Mouse (Mus musculus) Patski (cell line): Measurements from ENCODE around the gene Stx1a. TPM values are rescaled to one million over a fixed set of nuclear protein-coding genes. Genes with fewer than 3 reads are reported as not detected.
A peak's percentile ranks its signal among the peaks of the same experiment; 100 is the strongest.

Source experiments
- ATAC-seq: fragments of 100-300 bp; one replicate; pipeline ENCODE4 v1.8.0; 2021
- CTCF ChIA-PET: fragments of 350-600 bp; sonication (Branson Sonifier 250); formaldehyde crosslinking; loops from one replicate; lab custom pipeline; 2022; ENCODE audit warnings: inconsistent platforms; lab: Charles Lee
- POLR2A ChIA-PET: fragments of 350-600 bp; sonication (Branson Sonifier 250); formaldehyde crosslinking; loops from one replicate; lab custom pipeline; 2022; ENCODE audit warnings: antibody characterized with exemption, inconsistent platforms; lab: Charles Lee
- DNase-seq: peaks from one replicate; pipeline ENCODE4 v3.0.0-alpha.2; 2011; ENCODE audit warnings: low read depth, low spot score
- H3K27me3 ChIP-seq: fragments of 371-371 bp; one replicate; pipeline ENCODE4 v1.5.1; 2021
- CTCF ChIP-seq: fragments of 100-300 bp; IDR thresholded peaks from one replicate; pipeline ENCODE4 v1.5.1; 2021
- in situ Hi-C: fragments of 300-500 bp; cut with MboI; formaldehyde crosslinking; loops from 3 replicates; pipeline ENCODE4 v1.11.1; 2018; ENCODE audit warnings: low pct_unique_long_range_greater_than_20kb, mixed read lengths
- polyA plus RNA-seq: library from polyadenylated mRNA; unstranded; gene quantifications from one replicate; pipeline ENCODE4 v1.2.3, GENCODE M21; 2021

The Stx1a gene
- polyA plus RNA-seq, 1 experiment from 2014 or later: 12.0 TPM

DNA sequence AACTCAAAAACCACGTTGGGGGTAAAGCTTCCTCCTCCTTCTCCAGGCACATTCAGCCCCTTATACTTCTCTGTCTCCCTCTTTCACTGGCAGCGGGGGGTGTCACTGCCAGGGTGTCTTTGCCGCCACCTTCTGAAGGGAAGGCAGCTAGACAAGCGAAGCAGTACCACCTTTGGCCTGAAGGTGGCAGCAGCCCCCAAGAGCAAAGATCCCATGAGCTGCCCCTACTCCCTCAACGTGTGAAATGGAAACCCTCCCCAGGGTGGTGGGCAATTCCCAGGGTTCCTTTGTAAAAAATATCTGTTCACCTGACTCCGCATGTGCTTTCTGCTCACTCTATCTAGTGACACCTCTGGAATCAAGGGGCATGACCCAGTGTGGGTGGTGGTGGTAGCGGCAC, 7.8 kb upstream of the Stx1a start:
- in situ Hi-C loops: loop anchor here (5.0 to 10.0 kb wide), 2 partner anchors 149 to 272 kb away; partner anchors contain the start of gene Bcl7b
- no peaks in the 10 kb centered on the region for H3K27me3 ChIP-seq
- ChIA-PET POLR2A (interaction anchor here (1.2 to 1.3 kb wide), 2 partner anchors 19 to 48 kb away, joined by 3 to 4 read pairs; partner anchors contain the start of gene Dnajc30), CTCF (interaction anchor here (0.7 to 3.9 kb wide), 28 partner anchors 10 to 324 kb away, joined by 3 to 26 read pairs (median 4); partner anchors contain the start of gene Vps37d)
- DNase-seq (no peak), ATAC-seq (no peak)
- no peak for TF ChIP-seq CTCF

DNA sequence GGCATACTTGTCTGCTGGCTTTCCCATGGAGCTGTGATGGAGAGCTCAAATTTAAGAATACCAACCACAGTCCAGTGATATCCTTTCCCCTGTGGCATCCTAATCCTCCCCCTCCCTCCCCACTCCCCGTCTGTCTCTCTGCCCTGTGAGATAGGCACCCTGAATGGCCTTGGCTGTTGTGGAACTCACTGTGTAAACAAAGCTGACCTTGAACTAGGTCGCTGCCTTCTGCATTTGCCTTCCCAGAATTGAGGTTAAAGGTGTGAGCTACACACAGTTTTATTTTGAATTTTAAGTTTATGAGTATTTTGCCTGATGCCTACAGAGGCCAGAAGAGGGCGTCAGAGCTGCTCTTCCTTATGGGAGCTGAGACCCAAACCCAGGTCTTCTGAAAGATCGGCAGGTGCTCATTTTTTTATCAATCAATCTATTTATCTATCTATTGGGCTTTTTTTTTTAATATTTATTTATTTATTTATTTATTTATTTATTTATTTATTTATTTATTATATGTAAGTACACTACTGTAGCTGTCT, 7.0 kb upstream of the Stx1a start:
- no peaks in the 10 kb centered on the region for H3K27me3 ChIP-seq
- TF ChIP-seq CTCF: no peak
- DNase-seq: no peak
- in situ Hi-C loops: loop anchor here (5.0 to 10.0 kb wide), 2 partner anchors 149 to 271 kb away; partner anchors contain the start of gene Bcl7b
- ATAC-seq: no peak
- CTCF ChIA-PET: interaction anchor here (0.8 to 3.9 kb wide), 20 partner anchors 9 to 269 kb away, joined by 3 to 26 read pairs (median 4); partner anchors contain the start of gene Vps37d
- POLR2A ChIA-PET: interaction anchor here (1.2 to 1.3 kb wide), 2 partner anchors 18 to 48 kb away, joined by 3 to 4 read pairs; partner anchors contain the start of gene Dnajc30

DNA sequence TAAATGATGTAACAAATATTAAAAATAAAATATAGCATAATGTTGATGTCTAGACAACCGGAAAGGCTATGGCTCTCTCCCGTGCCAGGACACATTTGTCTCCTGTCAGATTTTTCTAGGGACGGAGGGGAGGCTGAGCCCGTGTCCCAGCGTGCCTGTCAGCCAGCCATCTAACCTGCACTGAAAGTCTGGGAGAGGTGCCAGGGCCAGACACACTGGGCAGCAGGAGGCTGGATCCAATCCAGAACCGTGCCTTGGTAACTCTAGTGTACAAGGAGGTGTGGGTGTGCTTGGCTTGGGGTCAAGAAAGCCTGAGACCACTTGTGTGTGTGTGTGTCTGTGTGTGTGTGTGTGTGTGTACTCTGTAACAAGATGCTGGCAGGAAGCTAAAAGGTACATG, 1.5 kb upstream of the Stx1a start:
- ChIA-PET CTCF (interaction anchor here (0.9 to 1.9 kb wide), 5 partner anchors 9 to 31 kb away, joined by 3 to 11 read pairs (median 4); no protein-coding TSS in a partner anchor), POLR2A (interaction anchor here (0.6 kb wide), 1 partner anchor 251 kb away, joined by 3 read pairs; no protein-coding TSS in a partner anchor)
- no peak for TF ChIP-seq CTCF
- H3K27me3 ChIP-seq: no peaks in the 10 kb centered on the region
- in situ Hi-C loops: loop anchor here (5.0 kb wide), 1 partner anchor 50 kb away; no protein-coding TSS in a partner anchor
- ATAC-seq (no peak), DNase-seq (no peak)

DNA sequence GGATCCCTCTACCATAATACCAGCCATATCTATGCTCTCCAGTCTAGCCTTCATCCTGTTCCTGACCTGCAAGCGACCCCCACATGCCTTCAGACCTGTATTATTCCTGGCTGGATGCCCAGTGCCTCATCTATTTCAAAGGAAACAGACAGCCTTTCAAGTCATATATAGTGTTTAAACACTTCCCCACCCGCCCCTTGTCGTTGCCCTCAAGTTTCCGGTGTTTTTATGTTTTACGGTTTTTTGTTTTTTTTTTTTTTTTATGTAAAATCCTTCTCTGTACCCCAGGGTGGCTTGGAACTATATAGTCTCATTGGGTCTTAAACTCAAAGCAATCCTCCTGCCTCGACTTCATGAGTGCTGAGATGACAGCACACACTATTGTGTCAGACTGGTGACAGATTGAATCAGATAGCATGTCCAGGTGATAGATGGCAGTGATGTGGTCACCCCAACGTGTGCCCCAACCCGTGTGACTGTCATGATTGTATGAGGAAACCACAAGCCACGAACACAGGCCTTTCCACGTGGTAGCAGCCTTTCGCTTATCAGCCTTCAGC, 1.5 kb downstream of the Stx1a start:
- DNase-seq (no peak), ATAC-seq (no peak)
- POLR2A ChIA-PET: interaction anchor here (1.0 kb wide), 1 partner anchor 11 kb away, joined by 4 read pairs; no protein-coding TSS in a partner anchor
- no peak for TF ChIP-seq CTCF
- no peaks in the 10 kb centered on the region for H3K27me3 ChIP-seq
- in situ Hi-C loops: loop anchor here (5.0 kb wide), 1 partner anchor 48 kb away; no protein-coding TSS in a partner anchor
- CTCF ChIA-PET: interaction anchor here (0.8 to 3.4 kb wide), 2 partner anchors 9 to 53 kb away, joined by 3 to 16 read pairs; partner anchors contain the start of gene Vps37d

DNA sequence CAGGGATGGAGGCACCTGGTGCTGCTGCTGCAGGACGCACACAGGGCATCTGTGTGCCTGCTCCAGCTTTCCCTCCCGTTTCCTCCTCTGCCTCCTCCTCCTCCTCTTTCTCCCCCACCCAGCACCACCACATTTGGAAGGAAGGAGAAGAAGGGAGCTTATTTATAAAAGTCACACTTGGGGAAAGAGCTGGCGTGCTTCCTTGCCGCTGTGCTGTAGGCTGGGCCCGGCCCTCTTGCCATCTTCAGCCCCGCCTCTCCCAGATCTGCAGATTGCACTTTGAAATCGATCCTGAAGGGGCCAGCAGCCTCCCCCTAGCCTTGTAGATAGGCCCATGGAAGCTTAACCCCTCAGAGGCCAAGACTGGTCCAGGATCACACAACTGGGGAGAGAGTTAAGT, 2.6 kb downstream of the Stx1a start:
- DNase-seq: no peak
- H3K27me3 ChIP-seq: no peaks in the 10 kb centered on the region
- TF ChIP-seq CTCF: no peak
- in situ Hi-C loops: no loop called here
- POLR2A ChIA-PET: interaction anchor here (1.0 kb wide), 1 partner anchor 12 kb away, joined by 4 read pairs; no protein-coding TSS in a partner anchor
- CTCF ChIA-PET: interaction anchor here (1.3 to 3.4 kb wide), 2 partner anchors 10 to 13 kb away, joined by 4 to 16 read pairs; no protein-coding TSS in a partner anchor
- no peak for ATAC-seq

DNA sequence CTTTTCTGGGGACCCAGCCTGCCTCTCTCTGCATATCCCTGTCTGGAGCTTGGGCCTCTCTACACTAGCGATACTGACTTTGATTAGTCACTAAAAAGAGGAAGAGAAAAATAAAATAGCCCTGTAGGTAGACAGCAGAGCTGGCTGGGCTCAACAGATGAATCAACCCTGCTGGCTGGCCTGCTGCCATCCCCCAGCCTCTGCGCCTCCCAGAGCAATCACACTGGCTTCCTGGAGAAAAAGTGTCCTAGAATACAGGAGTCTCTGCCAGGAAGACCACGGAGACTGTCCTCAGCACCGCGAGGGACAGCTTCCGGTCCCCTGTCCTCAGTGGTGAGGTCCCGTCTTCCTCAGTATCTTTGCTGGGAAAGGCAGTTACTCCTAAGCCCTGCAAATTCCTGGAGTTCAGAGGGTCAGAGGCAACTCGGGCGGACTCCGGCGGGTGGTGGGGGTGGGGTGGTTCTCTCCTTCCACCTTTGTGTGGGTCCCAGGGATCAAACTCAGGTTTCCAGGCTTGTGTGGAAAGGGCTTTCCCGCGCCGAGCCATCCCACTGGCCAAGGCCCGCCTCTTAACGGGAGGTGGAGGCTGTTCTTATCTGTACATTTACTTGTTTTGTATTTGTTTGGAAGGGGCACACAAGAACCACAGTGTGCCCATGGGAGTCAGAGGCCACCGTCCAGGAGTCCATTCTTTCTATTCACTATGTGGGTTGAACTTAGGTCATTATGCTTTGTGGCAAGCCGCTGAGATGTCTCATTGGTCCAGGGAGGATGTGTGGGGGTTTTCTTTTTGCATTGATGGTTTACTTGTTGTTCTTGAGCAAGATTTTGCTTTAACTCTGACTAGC, 5.9 kb downstream of the Stx1a start:
- ATAC-seq (peak; percentile 49), DNase-seq (no peak)
- ChIA-PET CTCF (no interaction called here), POLR2A (interaction anchor here (0.6 to 0.7 kb wide), 2 partner anchors 137 to 141 kb away, joined by 3 to 4 read pairs; no protein-coding TSS in a partner anchor)
- in situ Hi-C loops: no loop called here
- no peaks in the 10 kb centered on the region for H3K27me3 ChIP-seq
- no peak for TF ChIP-seq CTCF

DNA sequence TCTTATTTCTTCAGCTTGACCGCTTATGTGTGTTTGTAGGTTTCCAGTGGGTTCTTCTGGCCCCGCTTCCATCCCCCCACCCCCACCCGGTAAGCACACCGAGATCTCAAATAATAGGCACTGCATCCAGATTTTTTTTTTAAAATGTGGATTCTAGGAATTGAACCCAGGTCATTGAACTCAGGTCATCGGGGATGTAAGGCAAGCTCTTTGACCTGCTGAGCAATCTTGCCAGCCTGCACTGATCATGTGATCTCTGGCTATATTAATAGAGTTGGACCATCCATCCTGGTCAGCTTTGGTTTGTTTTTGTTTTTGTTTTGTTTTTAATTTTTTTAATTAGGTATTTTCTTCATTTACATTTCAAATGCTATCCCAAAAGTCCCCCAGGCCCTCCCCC, 9.3 kb downstream of the Stx1a start:
- H3K27me3 ChIP-seq: no peaks in the 10 kb centered on the region
- DNase-seq: no peak
- in situ Hi-C loops: no loop called here
- POLR2A ChIA-PET: interaction anchor here (0.6 kb wide), 1 partner anchor 33 kb away, joined by 3 read pairs; no protein-coding TSS in a partner anchor
- no peak for ATAC-seq
- no peak for TF ChIP-seq CTCF
- CTCF ChIA-PET: no interaction called here

DNA sequence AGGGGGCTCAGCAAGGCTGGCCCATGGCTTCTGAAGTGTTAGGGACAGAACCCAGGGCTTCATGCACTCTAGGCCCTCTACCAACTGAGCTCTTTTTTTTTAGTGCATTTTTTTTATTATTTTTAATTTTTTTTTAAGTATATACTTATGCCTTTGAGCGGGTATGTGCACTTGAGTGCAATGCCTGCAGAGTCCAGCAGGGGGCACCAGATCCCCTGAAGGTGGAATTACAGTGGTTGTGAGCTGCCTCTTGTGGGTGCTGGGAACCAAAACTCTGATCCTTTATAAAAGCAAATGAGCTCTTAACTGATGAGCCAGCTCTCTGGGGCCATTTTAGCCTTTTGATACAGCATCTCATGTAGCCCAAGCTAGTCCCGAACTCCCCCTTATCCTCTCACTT, 11.3 kb downstream of the Stx1a start:
- TF ChIP-seq CTCF: no peak
- ATAC-seq: no peak
- in situ Hi-C loops: no loop called here

DNA sequence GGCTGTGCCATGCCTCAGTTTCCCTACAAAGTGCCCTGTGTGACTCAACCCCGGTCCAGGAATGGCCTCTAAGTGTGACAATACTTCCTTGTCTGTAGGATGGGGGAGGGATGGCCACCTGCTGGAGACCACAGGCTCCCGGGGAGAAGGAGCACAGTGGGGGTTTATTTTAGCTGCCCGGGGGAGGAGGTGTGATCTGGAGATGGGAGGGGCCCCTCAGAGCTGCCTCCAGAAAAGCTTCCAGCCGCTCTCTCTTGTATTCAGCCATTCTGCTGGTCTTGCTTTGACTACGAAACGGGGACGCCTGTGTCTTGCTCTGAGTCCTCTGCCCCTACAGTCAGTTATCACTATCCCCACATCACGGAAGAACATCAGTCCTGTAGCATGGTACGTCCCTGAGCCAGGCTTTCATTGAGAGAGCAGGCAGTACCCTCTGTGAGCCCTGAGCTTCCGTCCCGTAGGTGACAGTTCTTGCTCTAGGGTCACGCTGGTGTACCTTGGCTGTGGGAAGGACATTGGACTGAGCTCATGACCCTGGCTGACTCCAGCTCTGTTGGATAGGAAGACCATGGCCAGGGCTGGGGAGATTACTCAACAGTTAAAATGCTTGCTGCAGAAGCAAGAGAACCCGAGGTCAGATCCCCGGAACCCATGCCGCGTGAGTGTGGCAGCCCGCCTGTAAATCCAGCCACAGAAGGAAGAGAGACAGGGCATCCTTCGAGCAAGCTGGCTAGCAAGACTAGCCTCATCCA, 12.5 kb downstream of the Stx1a start:
- no peak for DNase-seq
- ChIA-PET POLR2A (interaction anchor here (0.9 kb wide), 1 partner anchor 20 kb away, joined by 3 read pairs; no protein-coding TSS in a partner anchor), CTCF (interaction anchor here (1.3 to 4.0 kb wide), 4 partner anchors 13 to 19 kb away, joined by 3 to 24 read pairs (median 6); partner anchors contain the start of gene Stx1a)
- H3K27me3 ChIP-seq: no peaks in the 10 kb centered on the region
- in situ Hi-C loops: no loop called here
- TF ChIP-seq CTCF: no peak
- no peak for ATAC-seq

More for the DNA sequence above, 11.3 kb downstream of the Stx1a start:
- ChIA-PET CTCF (interaction anchor here (1.9 to 4.0 kb wide), 3 partner anchors 12 to 18 kb away, joined by 5 to 24 read pairs (median 6); partner anchors contain the start of gene Stx1a), POLR2A (interaction anchor here (1.6 kb wide), 1 partner anchor 18 kb away, joined by 3 read pairs; no protein-coding TSS in a partner anchor)
- H3K27me3 ChIP-seq: no peaks in the 10 kb centered on the region
- DNase-seq: no peak
